Mouse (Mus musculus) adrenal gland, adult 10 weeks (tissue): ENCODE data around the gene 1810043G02Rik. TPM values are rescaled to one million over a fixed set of nuclear protein-coding genes. Genes with fewer than 3 reads are reported as not detected.

ENCODE experiments used
- polyA plus RNA-seq: library from polyadenylated mRNA; stranded (reverse); fragments of 350-450 nt; fragmentation: Illumina TruSeq; extraction: RNeasy Lipid Tissue Mini Kit (QIAGEN cat#74804); gene quantifications from one replicate; pipeline ENCODE4 v1.2.3, GENCODE M21; 2014; ENCODE audit warnings: low read depth, low replicate concordance

1810043G02Rik gene
- polyA plus RNA-seq: 1.6 TPM

GRCm38 (mm10) chr10:77978351-77979350 is at the start of gene 1810043G02Rik:
Gene 1810043G02Rik, plus strand, starts transcription at chr10:77978524.

GRCm38 (mm10) chr10:77970481-77970880 is 7.8 kb upstream of the 1810043G02Rik start, which contains the start of gene Trpm2:
Gene Trpm2, minus strand, starts transcription at chr10:77970563.

GRCm38 (mm10) chr10:78009945-78010293 is 31.6 kb downstream of the 1810043G02Rik start, which contains the start of gene Pfkl:
Gene Pfkl, minus strand, starts transcription at chr10:78010083.

Other genes starting within 250 kb of the 1810043G02Rik start
- not detected for gene Gm18596, start 235.9 kb upstream of the 1810043G02Rik start, polyA plus RNA-seq
- gene Gm9736, start 227.2 kb upstream of the 1810043G02Rik start, polyA plus RNA-seq: not detected
- not detected for gene Gm3233, start 218.8 kb upstream of the 1810043G02Rik start, polyA plus RNA-seq
- not detected for gene Gm3238, start 207.2 kb upstream of the 1810043G02Rik start, polyA plus RNA-seq
- gene Gm7138, start 201.6 kb upstream of the 1810043G02Rik start, polyA plus RNA-seq: not detected
- not detected for gene Gm3250, start 196.0 kb upstream of the 1810043G02Rik start, polyA plus RNA-seq
- not detected for gene Gm7137, start 190.3 kb upstream of the 1810043G02Rik start, polyA plus RNA-seq
- not detected for gene Gm9639, start 183.4 kb upstream of the 1810043G02Rik start, polyA plus RNA-seq
- not detected for gene Gm19668, start 179.4 kb upstream of the 1810043G02Rik start, polyA plus RNA-seq
- not detected for gene Gm9507, start 166.7 kb upstream of the 1810043G02Rik start, polyA plus RNA-seq
- not detected for gene Gm2696, start 163.8 kb upstream of the 1810043G02Rik start, polyA plus RNA-seq
- not detected for gene Krtap10-4, start 151.4 kb upstream of the 1810043G02Rik start, polyA plus RNA-seq
- not detected for gene Krtap10-10, start 142.6 kb upstream of the 1810043G02Rik start, polyA plus RNA-seq
- not detected for gene Gm36176, start 131.7 kb upstream of the 1810043G02Rik start, polyA plus RNA-seq
- gene Gm10318, start 125.7 kb upstream of the 1810043G02Rik start, polyA plus RNA-seq: not detected
- not detected for gene Gm3285, start 116.5 kb upstream of the 1810043G02Rik start, polyA plus RNA-seq
- gene Lrrc3, start 76.0 kb upstream of the 1810043G02Rik start, polyA plus RNA-seq: 1.7 TPM
- not detected for gene Trpm2, start 8.0 kb upstream of the 1810043G02Rik start, polyA plus RNA-seq
- gene Pfkl, start 31.6 kb downstream of the 1810043G02Rik start, polyA plus RNA-seq: 2.0 TPM
- gene Dnmt3l, start 63.4 kb downstream of the 1810043G02Rik start, polyA plus RNA-seq: 39.4 TPM
- not detected for gene Aire, start 65.1 kb downstream of the 1810043G02Rik start, polyA plus RNA-seq
- 9.6 TPM for gene Icosl, start 90.8 kb downstream of the 1810043G02Rik start, polyA plus RNA-seq
- gene D10Jhu81e, start 191.3 kb downstream of the 1810043G02Rik start, polyA plus RNA-seq: 53.9 TPM
- 5.3 TPM for gene Pwp2, start 206.6 kb downstream of the 1810043G02Rik start, polyA plus RNA-seq